Mouse (Mus musculus) heart, adult 10 weeks (tissue): ENCODE data around the gene Cdk5r1. TPM values are rescaled to one million over a fixed set of nuclear protein-coding genes. Genes with fewer than 3 reads are reported as not detected.

ENCODE experiments used
- polyA plus RNA-seq: library from polyadenylated mRNA; stranded (reverse); fragments of 350-450 nt; fragmentation: Illumina TruSeq; extraction: RNeasy Lipid Tissue Mini Kit (QIAGEN cat#74804); gene quantifications from one replicate; pipeline ENCODE4 v1.2.3, GENCODE M21; 2014; ENCODE audit warnings: low read depth, low replicate concordance

Cdk5r1 gene
- 0.52 TPM for polyA plus RNA-seq

DNA sequence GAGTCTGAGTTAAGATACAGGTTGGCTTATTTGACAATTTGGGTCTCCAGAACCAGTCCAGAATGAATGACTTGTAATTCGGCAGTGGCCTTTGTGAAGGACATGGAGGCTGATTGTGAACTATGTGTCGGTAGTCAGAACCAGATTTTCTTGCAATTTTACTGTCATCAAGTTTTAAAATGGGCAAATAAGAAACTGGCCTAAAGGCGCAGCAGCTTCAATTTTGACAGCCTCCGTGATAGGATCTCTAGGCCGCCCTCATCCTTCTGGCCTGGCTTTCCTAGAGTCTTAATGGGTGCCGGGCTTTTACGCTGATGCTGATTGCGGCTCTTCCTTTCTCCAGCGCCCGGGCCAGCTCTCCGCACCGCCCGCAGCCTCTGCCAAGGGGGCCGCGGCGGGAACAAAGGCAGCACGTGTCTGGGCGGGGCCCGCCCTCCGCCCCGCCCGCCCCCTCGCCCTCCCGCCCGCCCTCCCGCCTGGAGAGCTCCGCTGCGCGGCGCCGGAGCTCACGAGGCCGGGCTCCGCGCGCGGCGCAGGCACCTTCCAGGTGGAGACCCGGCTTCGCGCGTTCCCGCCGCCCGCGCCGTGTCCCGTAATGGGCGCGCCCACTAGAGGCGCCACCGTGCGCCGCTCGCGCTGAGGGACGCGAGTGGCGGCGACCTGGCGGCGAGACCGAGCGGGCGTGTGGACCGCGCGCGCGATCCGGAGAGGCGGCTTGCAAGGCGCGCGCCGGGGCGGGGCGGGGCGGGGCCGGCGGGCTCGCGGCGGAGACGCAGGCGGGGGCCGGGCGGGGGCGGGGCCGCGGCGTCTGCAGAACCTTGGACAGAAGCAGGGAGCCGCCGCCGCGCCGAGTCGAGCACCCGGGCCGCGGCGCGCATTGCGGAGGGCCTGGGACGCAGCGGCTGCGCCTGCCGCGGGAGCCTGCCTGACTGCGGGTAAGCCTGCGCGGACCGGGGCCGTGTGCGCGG is at the start of gene Cdk5r1:
Gene Cdk5r1 (plus strand): TSS at position 802 of the 968 bp plus-strand sequence.

DNA sequence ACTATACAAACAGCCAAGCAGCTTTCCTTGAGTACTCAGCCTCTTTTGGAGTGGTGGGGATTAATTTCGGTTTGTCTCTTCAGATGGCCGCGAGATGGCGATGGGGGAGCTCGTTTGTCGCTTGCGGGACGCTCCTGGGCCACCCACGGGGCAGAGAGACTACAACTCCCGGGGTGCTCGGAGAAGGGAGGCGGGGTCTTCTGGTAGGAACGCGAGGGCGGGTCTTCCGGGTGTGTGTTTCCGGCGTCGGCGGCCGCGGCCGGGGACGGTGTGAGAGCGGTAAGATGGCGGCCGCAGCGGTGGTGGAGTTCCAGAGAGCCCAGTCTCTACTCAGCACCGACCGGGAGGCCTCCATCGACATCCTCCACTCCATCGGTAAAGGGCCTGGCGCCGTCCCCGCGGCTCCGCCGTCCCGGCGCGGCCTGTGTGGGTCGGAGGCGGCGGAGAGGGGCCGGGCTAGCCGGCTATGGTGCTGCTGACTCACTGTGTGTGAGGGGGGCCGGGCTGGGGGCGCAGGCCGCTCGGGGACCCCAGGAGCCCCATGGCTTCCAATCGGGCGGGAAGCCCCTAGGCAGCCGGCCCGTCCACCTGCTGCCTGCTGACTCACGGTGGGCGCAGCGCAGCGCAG is 48.3 kb upstream of the Cdk5r1 start, which contains the start of gene Psmd11:
Gene Psmd11 (plus strand): TSS at position 235 of the 628 bp plus-strand sequence.

Other genes starting within 250 kb of the Cdk5r1 start
- 11.2 TPM for gene Rhbdl3, start 176.1 kb upstream of the Cdk5r1 start, polyA plus RNA-seq
- 20.5 TPM for gene 5730455P16Rik, start 99.0 kb upstream of the Cdk5r1 start, polyA plus RNA-seq
- 87.4 TPM for gene Zfp207, start 93.7 kb upstream of the Cdk5r1 start, polyA plus RNA-seq
- gene Psmd11, start 48.4 kb upstream of the Cdk5r1 start, polyA plus RNA-seq: 75.9 TPM